Mouse (Mus musculus) lung, embryonic 16.5 days (tissue): Measurements from ENCODE around the gene Il18rap. TPM values are rescaled to one million over a fixed set of nuclear protein-coding genes. Genes with fewer than 3 reads are reported as not detected.

ENCODE experiments used
- ATAC-seq: fragments of 200-750 bp; cut with Nextera tagmentation; 2 replicates; pipeline ENCODE4 v1.8.0; 2017; ENCODE audit warnings: low read depth, mild to moderate bottlenecking, moderate library complexity
- H3K27ac ChIP-seq: fragments of 300-500 bp; sonication (generic); 2 replicates; pipeline ENCODE4 v1.5.1; 2014; ENCODE audit warnings: mild to moderate bottlenecking, control low read depth, low read length
- H3K27me3 ChIP-seq: fragments of 300-500 bp; sonication (generic); 2 replicates; pipeline ENCODE4 v1.6.1; 2014; ENCODE audit warnings: low read depth, low read length, mixed read lengths; ENCODE audit not compliant: control insufficient read depth, insufficient read depth
- H3K36me3 ChIP-seq: fragments of 300-500 bp; sonication (generic); 2 replicates; pipeline ENCODE4 v1.6.1; 2014; ENCODE audit warnings: low read length; ENCODE audit not compliant: control insufficient read depth, insufficient read depth
- H3K4me1 ChIP-seq: fragments of 300-500 bp; sonication (generic); replicated peaks from 2 replicates; pipeline ENCODE4 v1.6.1; 2014; ENCODE audit warnings: low read length, mixed read lengths; ENCODE audit not compliant: control insufficient read depth, insufficient read depth
- H3K4me2 ChIP-seq: fragments of 300-500 bp; sonication (generic); 2 replicates; pipeline ENCODE4 v1.6.1; 2014; ENCODE audit warnings: low read depth, low read length, control low read depth
- H3K4me3 ChIP-seq: fragments of 300-500 bp; sonication (generic); 2 replicates; pipeline ENCODE4 v1.5.1; 2014; ENCODE audit warnings: mild to moderate bottlenecking, low read length, control low read depth
- H3K9ac ChIP-seq: fragments of 300-500 bp; sonication (generic); 2 replicates; pipeline ENCODE4 v1.6.1; 2014; ENCODE audit warnings: low read length, control low read depth
- H3K9me3 ChIP-seq: fragments of 300-500 bp; sonication (generic); 2 replicates; pipeline ENCODE4 v1.6.1; 2016; ENCODE audit warnings: low read length; ENCODE audit not compliant: control insufficient read depth
- WGBS: fragments of 180-500 bp; shearing (Covaris S2); extraction: QIAGEN DNeasy Blood & Tissue Kit; methylation state at CpG from one replicate; pipeline ENCODE4 v1.1.7; 2014; 5-methylcytosine and 5-hydroxymethylcytosine counted together
- polyA plus RNA-seq: library from polyadenylated mRNA; unstranded; fragments of >200 nt; fragmentation: Nextera tagmentation; extraction: Ambion mirVana; gene quantifications from 2 replicates; pipeline ENCODE4 v1.2.1, GENCODE M21; 2015

Il18rap gene
- polyA plus RNA-seq: 0.23 and 0.28 TPM in 2 replicates

GRCm38 (mm10) chr1:40514851-40515585 is at the start of gene Il18rap:
Il18rap (plus strand) TSS chr1:40515362.
- Histone ChIP-seq H3K9ac (no peak within 1 kb of the TSS), H3K36me3 (no peaks in the 10 kb centered on the region), H3K4me1 (no peaks in the 10 kb centered on the region), H3K27me3 (no peaks in the 10 kb centered on the region), H3K4me2 (no peak within 1 kb of the TSS), H3K27ac (no peak within 1 kb of the TSS), H3K4me3 (no peak within 1 kb of the TSS), H3K9me3 (no peaks in the 10 kb centered on the region)
- 52% methylated on average over 9 of the region's 9 CpGs for WGBS
- ATAC-seq: no peak

- H3K4me3 ChIP-seq: peak within 1 kb of the TSS; percentile 38
- no peaks in the 10 kb centered on the region for H3K9me3 ChIP-seq
- peak within 1 kb of the TSS; percentile 80 for H3K27ac ChIP-seq
- H3K27me3 ChIP-seq: no peaks in the 10 kb centered on the region
- no peaks in the 10 kb centered on the region for H3K36me3 ChIP-seq
- peak within 1 kb of the TSS; percentile 53 for H3K9ac ChIP-seq
- peak; percentile 90 for ATAC-seq
- 30% methylated on average over 20 of the region's 20 CpGs for WGBS
- H3K4me2 ChIP-seq: peak within 1 kb of the TSS; percentile 38
- no peaks in the 10 kb centered on the region for H3K4me1 ChIP-seq
Measured at GRCm38 (mm10) chr1:40465477-40466430, 49.4 kb upstream of the Il18rap start, which contains the start of gene Il18r1. Il18r1 (plus strand) TSS chr1:40465552.

DNA sequence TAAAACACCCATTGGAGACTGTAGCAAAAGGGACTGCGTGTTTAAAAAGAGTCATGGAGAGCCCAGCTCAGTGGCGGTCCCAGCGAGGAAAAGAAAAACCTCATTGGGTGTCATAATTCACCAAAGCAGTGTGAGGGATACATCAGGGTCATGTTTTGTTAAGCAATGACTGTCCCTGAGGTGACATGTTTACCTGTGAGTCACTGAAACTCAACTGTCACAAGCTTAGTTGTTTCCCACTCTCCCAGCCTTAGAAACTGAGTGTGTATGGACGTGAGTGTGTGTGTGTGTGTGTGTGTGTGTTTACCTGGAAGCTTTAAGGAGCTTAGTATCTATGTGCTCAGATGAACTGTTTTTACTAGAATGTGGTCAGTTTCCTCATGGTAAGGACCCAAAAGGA is 47.9 kb upstream of the Il18rap start:
- no peak overlapping the region for H3K4me3 ChIP-seq
- no peaks in the 10 kb centered on the region for H3K9me3 ChIP-seq
- no peak overlapping the region for H3K4me2 ChIP-seq
- no peak overlapping the region for H3K9ac ChIP-seq
- H3K4me1 ChIP-seq: no peaks in the 10 kb centered on the region
- H3K27ac ChIP-seq: no peak overlapping the region
- ATAC-seq: no peak
- 79% methylated on average over 4 of the region's 4 CpGs for WGBS
- H3K27me3 ChIP-seq: no peaks in the 10 kb centered on the region
- no peaks in the 10 kb centered on the region for H3K36me3 ChIP-seq

- ATAC-seq: peak; percentile 71; the same call in 1 of the 2 replicates
Measured at GRCm38 (mm10) chr1:40468805-40469204, 46.4 kb upstream of the Il18rap start.

GRCm38 (mm10) chr1:40469900-40470299 is 45.3 kb upstream of the Il18rap start:
- no peak overlapping the region for H3K9ac ChIP-seq
- 79% methylated on average over 12 of the region's 12 CpGs for WGBS

More at GRCm38 (mm10) chr1:40468805-40469204, 46.4 kb upstream of the Il18rap start:
- Histone ChIP-seq H3K9ac (no peak overlapping the region), H3K4me3 (no peak overlapping the region), H3K27ac (no peak overlapping the region), H3K9me3 (no peaks in the 10 kb centered on the region), H3K4me2 (no peak overlapping the region), H3K4me1 (no peaks in the 10 kb centered on the region), H3K36me3 (no peaks in the 10 kb centered on the region), H3K27me3 (no peaks in the 10 kb centered on the region)
- WGBS: 44% methylated on average over 2 of the region's 2 CpGs

DNA sequence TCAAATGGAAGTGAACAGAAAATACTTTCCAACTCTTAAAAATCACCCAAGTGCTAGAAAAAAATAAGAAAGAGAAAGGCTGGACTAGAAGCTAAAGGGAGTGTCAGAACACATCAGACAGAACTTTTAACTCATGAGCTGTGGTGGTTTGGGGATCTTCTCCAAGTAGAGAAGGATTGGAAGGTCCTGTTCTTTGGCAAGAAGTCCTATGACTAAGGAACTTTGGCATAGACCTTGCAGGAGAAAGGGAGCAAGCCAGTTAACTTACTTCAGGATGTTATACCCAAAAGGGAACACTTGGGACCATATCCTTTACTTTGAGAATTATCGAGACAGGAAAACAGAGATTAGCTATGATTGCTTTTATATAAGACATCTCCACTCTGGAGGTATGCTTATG is 42.8 kb upstream of the Il18rap start:
- H3K4me1 ChIP-seq: no peaks in the 10 kb centered on the region
- no peaks in the 10 kb centered on the region for H3K27me3 ChIP-seq
- no peak overlapping the region for H3K4me3 ChIP-seq
- H3K4me2 ChIP-seq: no peak overlapping the region
- 91% methylated on average over 1 of the region's 1 CpGs for WGBS
- no peak overlapping the region for H3K9ac ChIP-seq
- no peak for ATAC-seq
- no peaks in the 10 kb centered on the region for H3K36me3 ChIP-seq
- no peak overlapping the region for H3K27ac ChIP-seq
- no peaks in the 10 kb centered on the region for H3K9me3 ChIP-seq

More at GRCm38 (mm10) chr1:40469900-40470299, 45.3 kb upstream of the Il18rap start:
- no peak overlapping the region for H3K4me2 ChIP-seq
- no peaks in the 10 kb centered on the region for H3K9me3 ChIP-seq
- H3K27ac ChIP-seq: no peak overlapping the region
- no peaks in the 10 kb centered on the region for H3K4me1 ChIP-seq
- no peaks in the 10 kb centered on the region for H3K27me3 ChIP-seq
- H3K4me3 ChIP-seq: no peak overlapping the region
- ATAC-seq: no peak
- no peaks in the 10 kb centered on the region for H3K36me3 ChIP-seq

DNA sequence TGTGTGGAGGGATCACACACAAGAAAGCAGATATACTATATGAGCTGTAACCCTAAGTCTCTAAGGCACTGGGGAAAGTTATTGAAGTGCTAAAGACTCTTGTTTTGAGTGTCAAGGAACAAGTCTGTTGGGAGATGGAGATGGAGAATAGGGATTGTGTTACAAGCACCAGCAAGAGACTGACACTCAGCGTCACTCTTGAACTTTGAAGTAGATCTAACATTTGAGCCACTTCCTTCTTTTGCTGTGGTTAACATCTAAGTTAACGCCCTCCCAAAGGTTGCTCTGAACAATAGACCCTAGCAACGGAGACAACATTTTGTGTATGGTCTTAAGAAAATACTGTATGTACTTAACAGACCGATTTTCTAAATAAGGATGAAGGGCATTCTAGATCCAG is 41.5 kb upstream of the Il18rap start:
- 67% methylated on average over 4 of the region's 4 CpGs for WGBS
- ATAC-seq: no peak
- no peaks in the 10 kb centered on the region for H3K9me3 ChIP-seq
- H3K27ac ChIP-seq: no peak overlapping the region
- no peak overlapping the region for H3K9ac ChIP-seq
- no peaks in the 10 kb centered on the region for H3K27me3 ChIP-seq
- no peaks in the 10 kb centered on the region for H3K36me3 ChIP-seq
- no peaks in the 10 kb centered on the region for H3K4me1 ChIP-seq
- H3K4me2 ChIP-seq: no peak overlapping the region
- no peak overlapping the region for H3K4me3 ChIP-seq

- H3K27ac ChIP-seq: no peak overlapping the region
- no peaks in the 10 kb centered on the region for H3K4me1 ChIP-seq
- WGBS: 66% methylated on average over 5 of the region's 5 CpGs
- no peak overlapping the region for H3K9ac ChIP-seq
- H3K36me3 ChIP-seq: no peaks in the 10 kb centered on the region
- H3K4me3 ChIP-seq: no peak overlapping the region
- no peak for ATAC-seq
- no peaks in the 10 kb centered on the region for H3K9me3 ChIP-seq
- H3K4me2 ChIP-seq: no peak overlapping the region
- H3K27me3 ChIP-seq: no peaks in the 10 kb centered on the region
Measured at GRCm38 (mm10) chr1:40474336-40474735, 40.8 kb upstream of the Il18rap start.

DNA sequence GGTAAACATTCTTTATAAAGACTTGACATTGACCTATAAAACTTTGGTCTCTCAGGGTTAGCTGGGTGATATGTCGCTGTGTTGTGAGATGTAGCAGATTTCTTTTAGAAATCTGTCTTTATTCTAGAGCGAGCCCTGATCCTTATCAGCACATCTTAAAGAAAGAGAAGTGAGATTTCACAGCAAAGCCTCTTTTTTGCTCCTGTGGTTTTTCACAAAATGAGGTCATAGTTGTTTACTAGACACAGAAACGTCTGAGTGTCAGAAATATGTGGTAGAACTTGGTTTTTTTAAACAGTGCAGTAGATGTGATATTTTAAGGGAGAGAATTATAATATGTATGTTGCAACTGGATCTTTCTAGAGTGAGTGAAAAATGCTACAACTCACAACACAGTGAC is 39.5 kb upstream of the Il18rap start:
- no peaks in the 10 kb centered on the region for H3K27me3 ChIP-seq
- no peak overlapping the region for H3K4me2 ChIP-seq
- no peak overlapping the region for H3K4me3 ChIP-seq
- no peaks in the 10 kb centered on the region for H3K4me1 ChIP-seq
- no peak overlapping the region for H3K9ac ChIP-seq
- no peaks in the 10 kb centered on the region for H3K9me3 ChIP-seq
- H3K36me3 ChIP-seq: no peaks in the 10 kb centered on the region
- H3K27ac ChIP-seq: no peak overlapping the region
- no peak for ATAC-seq
- 51% methylated on average over 3 of the region's 3 CpGs for WGBS
